Mouse (Mus musculus): ENCODE measurements at regions not wholly inside any gene's neighbourhood (a gene's known extent, or its start where the extent isn't known, plus 50 kb on each side); places are given as distances from the start of the nearest gene placed in this dataset.

GRCm38 (mm10) chr14:46638516-46638915 is 121.8 kb upstream of the Cdkn3 start:
- DNase-seq (ENCODE audit: low spot score): no peak

GRCm38 (mm10) chr14:46637240-46637639 is 123.1 kb upstream of the Cdkn3 start:
- no peak for DNase-seq (ENCODE audit: low spot score)

- DNase-seq (ENCODE audit: low spot score): no peak
These were observed 124.0 kb upstream of the Cdkn3 start for GRCm38 (mm10) chr14:46636364-46636763.

GRCm38 (mm10) chr14:46635322-46635721 is 125.0 kb upstream of the Cdkn3 start:
- DNase-seq (ENCODE audit: low spot score): no peak

- no peak for DNase-seq (ENCODE audit: low spot score)
These were observed 125.6 kb upstream of the Cdkn3 start for GRCm38 (mm10) chr14:46634656-46635244.

- DNase-seq (ENCODE audit: low spot score): no peak
These were observed 126.1 kb upstream of the Cdkn3 start for GRCm38 (mm10) chr14:46634251-46634650.

- no peak for DNase-seq (ENCODE audit: low spot score)
These were observed 132.7 kb upstream of the Cdkn3 start for GRCm38 (mm10) chr14:46627690-46628089.

GRCm38 (mm10) chr14:46625760-46626159 is 134.6 kb upstream of the Cdkn3 start:
- no peak for DNase-seq (ENCODE audit: low spot score)

- DNase-seq (ENCODE audit: low spot score): no peak
These were observed 136.7 kb upstream of the Cdkn3 start for GRCm38 (mm10) chr14:46623645-46624044.

GRCm38 (mm10) chr14:46616030-46616429 is 144.3 kb upstream of the Cdkn3 start:
- DNase-seq (ENCODE audit: low spot score): no peak

GRCm38 (mm10) chr14:46614936-46615335 is 145.4 kb upstream of the Cdkn3 start:
- no peak for DNase-seq (ENCODE audit: low spot score)

- DNase-seq (ENCODE audit: low spot score): no peak
These were observed 146.6 kb upstream of the Cdkn3 start for GRCm38 (mm10) chr14:46613748-46614147.

- DNase-seq (ENCODE audit: low spot score): no peak
These were observed 147.1 kb upstream of the Cdkn3 start for GRCm38 (mm10) chr14:46613211-46613610.

GRCm38 (mm10) chr14:46612584-46612983 is 147.8 kb upstream of the Cdkn3 start:
- DNase-seq (ENCODE audit: low spot score): no peak

GRCm38 (mm10) chr14:46610926-46611325 is 149.4 kb upstream of the Cdkn3 start:
- no peak for DNase-seq (ENCODE audit: low spot score)

- DNase-seq (ENCODE audit: low spot score): no peak
These were observed 150.0 kb upstream of the Cdkn3 start for GRCm38 (mm10) chr14:46610226-46610855.

- no peak for DNase-seq (ENCODE audit: low spot score)
These were observed 153.6 kb upstream of the Cdkn3 start for GRCm38 (mm10) chr14:46606694-46607093.

GRCm38 (mm10) chr14:46606037-46606436 is 154.3 kb upstream of the Cdkn3 start:
- no peak for DNase-seq (ENCODE audit: low spot score)

GRCm38 (mm10) chr14:46604886-46605531 is 155.3 kb upstream of the Cdkn3 start:
- DNase-seq (ENCODE audit: low spot score): no peak

- no peak for DNase-seq (ENCODE audit: low spot score)
These were observed 156.0 kb upstream of the Cdkn3 start for GRCm38 (mm10) chr14:46604156-46604885.

- no peak for DNase-seq (ENCODE audit: low spot score)
These were observed 163.5 kb upstream of the Cdkn3 start for GRCm38 (mm10) chr14:46596696-46597359.

- no peak for DNase-seq (ENCODE audit: low spot score)
These were observed 166.2 kb upstream of the Cdkn3 start for GRCm38 (mm10) chr14:46594151-46594550.

All from ovary, postnatal 14 days (tissue).